In genomic region chr15:93335821-93336657, GRCm38 (mm10) we compare ENCODE assay signal across 8 mouse cellular contexts. TPM values are rescaled to one million over a fixed set of nuclear protein-coding genes. Genes with fewer than 3 reads are reported as not detected.
DNase-seq lines count a peak whose midpoint lies in the region; ATAC-seq and TF ChIP-seq lines count a peak whose summit lies in the region.

No protein-coding gene starts in this region.

- H3K4me3 ChIP-seq in MEL (ENCODE audit: control insufficient read depth in 1 of 2, insufficient read depth in 1 of 2, low read depth in 2 of 2, low read length in 2 of 2), result peak overlapping the region; percentile 70 to 83
- H3K4me3 ChIP-seq in forebrain, embryonic 10.5 days, result peak overlapping the region; percentile 87

- no peak for TF ChIP-seq RAD21 in MEL (IDR thresholded peaks at IDR 0.05; ENCODE audit: low read depth, low read length)

- WGBS in forebrain, embryonic 10.5 days, result under 1% methylated on average over 96 of the region's 110 CpGs

- no peaks in the 10 kb centered on the region for H3K27me3 ChIP-seq in MEL (ENCODE audit: control insufficient read depth in 1 of 2, insufficient read depth in 2 of 2, low read length in 2 of 2)
- peaks cover 13% of the 10 kb centered on the region; the same call in 1 of the 2 replicates for H3K27me3 ChIP-seq in forebrain, embryonic 10.5 days (ENCODE audit: poor library complexity, severe bottlenecking)

- H3K4me1 ChIP-seq in MEL (ENCODE audit: control insufficient read depth in 1 of 2, insufficient read depth in 2 of 2, low read length in 2 of 2), result peaks cover 0 to 3% of the 10 kb centered on the region in 2 experiments; a peak in 2 of 4 replicates
- H3K4me1 ChIP-seq in forebrain, embryonic 10.5 days, result peaks cover 27% of the 10 kb centered on the region

- peak; percentile 55 for DNase-seq in MEL (ENCODE audit: low read depth, low spot score)
- DNase-seq in brain, embryonic 14.5 days (ENCODE audit: low read depth), result peak; percentile 61
- peak; percentile 68 for DNase-seq in forebrain, embryonic 10.5 days (ENCODE audit: extremely low spot score, low spot score)
- peak; percentile 8 for DNase-seq in heart, postnatal 25 days (ENCODE audit: low spot score)
- peak; percentile 48 to 63 for DNase-seq in layer of hippocampus, postnatal 10 days (ENCODE audit: low spot score in 2 of 2)
- DNase-seq in skeletal muscle tissue, adult 2 months (ENCODE audit: low read depth, low spot score), result peak; percentile 27

- peak in 1 of 2 experiments; percentile 17; a peak in 1 of 4 replicates for TF ChIP-seq POLR2A in MEL (IDR thresholded peaks at IDR 0.05; ENCODE audit: control insufficient read depth in 1 of 2, insufficient read depth in 1 of 2, low read depth in 1 of 2, low read length in 2 of 2, poor library complexity in 1 of 2)
- TF ChIP-seq POLR2A in brain, embryonic 14.5 days (IDR thresholded peaks at IDR 0.05; ENCODE audit: borderline replicate concordance, extremely low read depth, insufficient read depth, insufficient read length, poor library complexity, severe bottlenecking), result no peak

- peak; percentile 26 for ATAC-seq in megakaryocyte, adult 5-6 weeks (ENCODE audit: poor library complexity, severe bottlenecking)
- no peak for ATAC-seq in monocyte, adult 5-6 weeks (replicated peaks; ENCODE audit: insufficient number of reproducible peaks, low FRiP score, low TSS enrichment, poor library complexity, severe bottlenecking)

- TF ChIP-seq CTCF in MEL (IDR thresholded peaks at IDR 0.05 in 2 of 3, conservative IDR thresholded peaks at IDR 0.05 in 1 of 3; ENCODE audit: control insufficient read depth in 1 of 3, insufficient read depth in 1 of 3, low read depth in 2 of 3, low read length in 3 of 3, poor library complexity in 1 of 3, severe bottlenecking in 1 of 3), result no peak
- TF ChIP-seq CTCF in brain, embryonic 14.5 days (IDR thresholded peaks at IDR 0.05; ENCODE audit: borderline replicate concordance, extremely low read depth, insufficient read depth, insufficient read length), result no peak

- H3K9ac ChIP-seq in MEL (ENCODE audit: control insufficient read depth, low read depth, low read length, poor library complexity, severe bottlenecking), result peak overlapping the region; percentile 90

- H3K9me3 ChIP-seq in MEL (replicated peaks; ENCODE audit: insufficient read depth, low read length), result no peaks in the 10 kb centered on the region
- no peaks in the 10 kb centered on the region for H3K9me3 ChIP-seq in forebrain, embryonic 10.5 days

- H3K27ac ChIP-seq in MEL (ENCODE audit: control insufficient read depth, low read depth, low read length), result peak overlapping the region; percentile 50; the same call in 1 of the 2 replicates
- peak overlapping the region; percentile 95 for H3K27ac ChIP-seq in forebrain, embryonic 10.5 days

- H3K79me2 ChIP-seq in MEL (ENCODE audit: control insufficient read depth, insufficient read depth, low read length, poor library complexity), result peaks cover 28% of the 10 kb centered on the region

- H3K36me3 ChIP-seq in MEL (ENCODE audit: control insufficient read depth in 1 of 2, insufficient read depth in 2 of 2, low read length in 2 of 2), result peaks cover 2 to 5% of the 10 kb centered on the region in 2 experiments; a peak in 2 of 4 replicates
- H3K36me3 ChIP-seq in forebrain, embryonic 10.5 days (replicated peaks), result peaks cover 19% of the 10 kb centered on the region

- intact Hi-C loops in heart, postnatal 25 days (cut with DNase I), result loop anchor here (2.0 kb wide), 2 partner anchors 61 to 63 kb away; partner anchors contain the start of genes Gxylt1, Pphln1 and Zcrb1

- no peak for TF ChIP-seq EP300 in MEL (IDR thresholded peaks at IDR 0.05; ENCODE audit: low read depth in 1 of 2, low read length in 2 of 2)

TF ChIP-seq in MEL, 35 proteins besides CTCF, POLR2A, EP300 and RAD21:
- TF ChIP-seq MXI1 (IDR thresholded peaks at IDR 0.05; ENCODE audit: low read depth, low read length) (peak; percentile 42; the same call in 1 of the 2 replicates), SIN3A (IDR thresholded peaks at IDR 0.05; ENCODE audit: low read length) (peak; percentile 8; the same call in 1 of the 2 replicates), ZC3H11A (IDR thresholded peaks at IDR 0.05; ENCODE audit: low read depth, low read length) (no peak)

RNA-seq across cellular contexts. Expression of gene Yaf2, which starts 0.7 kb away (rescaled TPM):
- total RNA-seq in MEL (2012; rRNA removed), result 37.7 and 39.7 TPM in 2 replicates
- 10 to 100 TPM in 1 of 2 experiments, not detected in 1; 50.7 TPM for polyA plus RNA-seq in MEL (2012; ENCODE audit: insufficient read depth in 1 of 2, insufficient read length in 2 of 2, low read depth in 1 of 2, low replicate concordance in 2 of 2, missing spikeins in 1 of 2)
- 72.3 and 73.4 TPM in 2 replicates for polyA plus RNA-seq in brain, embryonic 14.5 days (2012; rRNA removed)
- 91.2 and 109 TPM in 2 replicates for polyA plus RNA-seq in forebrain, embryonic 10.5 days (2016; fragmentation: Nextera tagmentation; extraction: Ambion mirVana)
- 10 to 100 TPM; 19.4 to 20.2 TPM for total RNA-seq in heart, postnatal 25 days (2021)
- total RNA-seq in layer of hippocampus, postnatal 10 days (2021), result 10 to 100 TPM; 79.8 to 84.7 TPM
- total RNA-seq in megakaryocyte, adult 5-6 weeks (2015), result 46.2 and 49.0 TPM in 2 replicates
- total RNA-seq in megakaryocyte, adult 5-6 weeks (2017), result 30.7 and 30.9 TPM in 2 replicates
- total RNA-seq in monocyte, adult 5-6 weeks (2017), result 19.9 to 26.2 TPM (median 21.2 TPM) in 3 replicates

Comparison
In these comparisons a context has a peak if more than half of its experiments do, and no peak if none do; other contexts are left out.
1. DNase-seq: peak in every context shown above with its lines; median percentile 68 in forebrain, embryonic 10.5 days; 61 in brain, embryonic 14.5 days; 56 in layer of hippocampus, postnatal 10 days; 55 in MEL; 27 in skeletal muscle tissue, adult 2 months; 8 in heart, postnatal 25 days.